Mouse (Mus musculus): Measurements from ENCODE around the gene Syce2. TPM values are rescaled to one million over a fixed set of nuclear protein-coding genes. Genes with fewer than 3 reads are reported as not detected.
A peak's percentile ranks its signal among the peaks of the same experiment; 100 is the strongest.
"Not testable (repeated sequence)": the region's sequence is repeated elsewhere in the genome, so short reads cannot be mapped to it uniquely, and the experiment has no call there.

Syce2 gene
- total RNA-seq (2021): 1 to 10 TPM; 2.2 to 3.7 TPM
- long read RNA-seq, experiment 1, partial matches to known transcripts: 2 of 3 reads
- long read RNA-seq, experiment 1, other reads (novel, unspliced or antisense): 0 of 3 reads
- long read RNA-seq, experiment 2, partial matches to known transcripts: 0 of 3 reads
- long read RNA-seq, experiment 2, other reads (novel, unspliced or antisense): 1 of 3 reads

DNA sequence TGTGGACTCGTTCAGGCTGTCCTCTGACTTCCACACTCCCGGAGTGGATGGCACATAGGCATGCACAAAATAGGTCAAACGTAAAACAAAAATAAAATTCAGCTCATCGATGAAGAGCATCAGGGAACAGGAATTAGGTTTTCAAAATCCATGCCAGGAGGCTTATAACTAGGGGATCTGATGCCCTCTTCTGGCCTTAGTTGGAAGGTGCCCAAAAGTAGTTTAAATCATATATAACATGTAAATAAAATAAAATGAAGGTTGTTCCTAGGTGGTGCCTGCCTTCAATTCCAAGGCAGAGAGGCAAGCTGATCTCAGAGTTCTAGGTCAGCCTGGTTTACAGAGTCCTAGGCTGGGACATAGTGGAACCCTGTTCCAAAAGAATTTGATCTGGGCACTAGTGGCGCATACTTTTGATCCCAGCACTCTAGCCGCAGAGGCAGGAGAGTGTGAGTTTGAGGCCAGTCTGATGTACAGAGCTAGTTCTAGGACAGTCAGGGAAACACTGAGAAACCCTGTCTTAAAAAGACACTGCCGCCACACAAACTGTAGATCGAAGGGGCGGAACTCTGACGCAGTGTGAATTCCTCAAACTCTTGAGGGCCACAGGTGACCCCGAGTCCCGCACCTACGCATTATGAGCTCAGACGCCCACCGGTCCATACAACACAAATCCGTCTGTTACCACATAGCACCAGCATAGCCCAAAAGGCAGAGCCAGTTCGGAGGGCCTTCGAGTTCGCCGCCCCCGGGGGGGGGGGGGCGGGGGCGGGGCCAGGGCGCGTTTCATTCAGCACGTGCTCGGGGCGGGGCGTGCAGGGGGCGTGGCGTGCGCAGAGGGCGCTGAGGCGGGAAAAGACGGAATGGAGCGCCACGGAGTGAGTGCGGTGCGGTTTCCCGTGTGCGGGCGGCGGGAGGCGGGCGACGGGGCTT lies at the start of gene Syce2:
Gene Syce2 (plus strand): TSS at position 736 of the 933 bp plus-strand sequence.
- peak; percentile 78 to 86 for DNase-seq
- intact Hi-C loops (cut with DNase I): no loop called here

DNA sequence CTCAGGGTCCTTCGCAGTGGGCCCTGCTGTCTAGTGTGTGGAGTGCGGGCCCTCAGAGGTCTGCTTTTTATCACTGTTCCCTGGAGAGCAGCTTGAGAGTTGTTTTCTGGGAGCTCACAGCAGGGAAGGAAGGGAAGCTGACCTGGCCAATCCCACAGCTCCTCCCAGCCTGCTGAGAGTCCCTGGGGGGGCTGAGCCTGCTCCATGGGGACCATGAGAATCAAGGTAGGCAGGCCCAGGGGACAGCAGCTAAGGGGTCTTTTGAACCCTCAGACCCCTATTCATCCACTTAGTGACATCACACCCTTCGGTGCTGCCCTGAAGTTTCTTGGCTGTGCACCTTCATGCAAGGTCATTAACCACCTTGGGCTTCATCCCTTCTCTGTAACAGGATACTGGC lies 49.2 kb upstream of the Syce2 start, which contains the start of gene Dand5:
Gene Dand5 (minus strand): TSS at position 101 of the 400 bp plus-strand sequence.
- DNase-seq: no peak
- intact Hi-C loops (cut with DNase I): loop anchor here (10.0 kb wide), 1 partner anchor 558 kb away; no protein-coding TSS in a partner anchor

DNA sequence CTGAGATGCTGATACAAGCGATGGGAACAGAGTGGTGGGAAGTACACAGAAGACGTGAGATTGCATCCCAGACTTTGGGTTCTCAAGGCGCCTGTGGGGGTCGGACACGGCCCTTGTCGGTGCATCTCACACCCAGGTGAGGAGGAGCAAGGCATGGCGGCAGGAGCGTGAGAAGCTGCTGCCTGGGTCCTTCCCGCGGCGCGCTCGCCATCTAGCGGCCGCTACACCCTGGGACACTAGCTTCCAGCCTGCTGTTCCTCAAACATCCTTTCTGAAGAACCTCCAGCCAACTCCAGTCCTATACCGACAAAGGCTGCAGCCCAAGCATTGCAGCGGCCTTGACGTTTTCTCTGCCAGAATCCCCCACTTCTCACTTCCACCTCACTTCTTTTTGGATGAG lies 48.3 kb upstream of the Syce2 start:
- intact Hi-C loops (cut with DNase I): loop anchor here (10.0 kb wide), 1 partner anchor 559 kb away; no protein-coding TSS in a partner anchor

GRCm38 (mm10) chr8:84825636-84826035 lies 46.3 kb upstream of the Syce2 start:
- no peak for DNase-seq
- intact Hi-C loops (cut with DNase I): loop anchor here (10.0 kb wide), 1 partner anchor 561 kb away; no protein-coding TSS in a partner anchor

More for the DNA sequence above, 48.3 kb upstream of the Syce2 start:
- DNase-seq: peak; percentile 72 to 73

GRCm38 (mm10) chr8:84826518-84826917 lies 45.4 kb upstream of the Syce2 start:
- not testable (repeated sequence) for DNase-seq
- intact Hi-C loops (cut with DNase I): loop anchor here (10.0 kb wide), 1 partner anchor 562 kb away; no protein-coding TSS in a partner anchor

- peak in 1 of 2 experiments; percentile 47 for DNase-seq
- intact Hi-C loops (cut with DNase I): loop anchor here (10.0 kb wide), 1 partner anchor 817 kb away; the partner anchor contains the start of gene 2210011C24Rik
These were observed 40.4 kb upstream of the Syce2 start, which contains the start of gene Gadd45gip1 for GRCm38 (mm10) chr8:84831490-84831889. TSS of gene Gadd45gip1 (plus strand) at chr8:84831522.

- peak; percentile 87 to 89 for DNase-seq
- intact Hi-C loops (cut with DNase I): loop anchor here (10.0 kb wide), 1 partner anchor 817 kb away; the partner anchor contains the start of gene 2210011C24Rik
These were observed 39.7 kb upstream of the Syce2 start for GRCm38 (mm10) chr8:84832034-84832717.

DNA sequence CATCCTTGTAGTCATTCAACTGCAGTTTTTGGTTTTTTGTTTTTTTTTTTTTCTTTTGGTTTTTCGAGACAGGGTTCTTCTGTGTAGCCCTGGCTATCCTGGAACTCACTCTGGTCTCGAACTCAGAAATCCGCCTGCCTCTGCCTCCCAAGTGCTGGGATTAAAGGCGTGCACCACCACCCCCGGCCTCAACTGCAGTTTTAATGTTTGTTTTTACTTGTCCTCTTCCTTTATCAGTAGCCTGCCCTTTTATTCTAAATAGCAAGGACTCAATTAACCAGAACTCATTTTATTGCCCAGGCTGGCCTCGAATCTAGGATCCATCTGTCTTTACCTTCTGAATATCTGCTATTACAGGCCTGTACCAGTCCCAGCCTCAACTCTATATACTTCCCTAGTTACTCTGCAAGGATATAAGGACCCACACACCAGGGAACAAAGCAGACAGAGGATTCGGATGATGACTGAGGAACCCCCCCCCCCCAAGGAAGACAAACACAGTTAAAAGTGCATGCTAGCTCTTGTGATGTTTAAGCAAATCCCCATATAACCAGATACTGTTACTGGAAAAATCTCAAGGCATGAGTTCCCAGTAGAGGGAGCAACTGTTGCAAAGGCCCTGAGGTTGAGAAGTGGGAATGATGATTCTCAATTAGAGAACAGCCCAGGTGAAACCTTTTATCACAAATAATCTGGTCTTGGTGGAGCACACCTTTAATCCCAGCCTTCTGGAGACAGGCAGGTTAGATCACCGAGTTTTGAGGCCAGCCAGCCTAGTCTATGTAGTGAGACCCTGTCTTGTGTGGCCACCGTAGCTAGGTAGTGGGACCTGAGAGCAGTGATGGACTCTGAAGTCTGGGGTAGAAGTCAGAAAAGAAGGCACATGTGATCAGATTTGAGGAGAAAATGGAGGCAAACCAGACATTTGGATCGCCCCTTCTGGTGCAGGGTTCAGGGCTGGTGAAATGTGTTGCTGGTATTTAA lies 38.9 kb upstream of the Syce2 start:
- DNase-seq: no peak
- intact Hi-C loops (cut with DNase I): loop anchor here (10.0 kb wide), 1 partner anchor 818 kb away; the partner anchor contains the start of gene 2210011C24Rik

GRCm38 (mm10) chr8:84834002-84834865 lies 37.7 kb upstream of the Syce2 start:
- intact Hi-C loops (cut with DNase I): loop anchor here (10.0 kb wide), 1 partner anchor 819 kb away; the partner anchor contains the start of gene 2210011C24Rik

GRCm38 (mm10) chr8:84834866-84835855 lies 36.8 kb upstream of the Syce2 start:
- intact Hi-C loops (cut with DNase I): loop anchor here (10.0 kb wide), 1 partner anchor 820 kb away; the partner anchor contains the start of gene 2210011C24Rik
- peak; percentile 56 to 58 for DNase-seq

More at GRCm38 (mm10) chr8:84834002-84834865, 37.7 kb upstream of the Syce2 start:
- no peak for DNase-seq

GRCm38 (mm10) chr8:84837149-84837911 lies 34.6 kb upstream of the Syce2 start:
- intact Hi-C loops (cut with DNase I): loop anchor here (10.0 kb wide), 1 partner anchor 823 kb away; the partner anchor contains the start of gene 2210011C24Rik
- no peak for DNase-seq

DNA sequence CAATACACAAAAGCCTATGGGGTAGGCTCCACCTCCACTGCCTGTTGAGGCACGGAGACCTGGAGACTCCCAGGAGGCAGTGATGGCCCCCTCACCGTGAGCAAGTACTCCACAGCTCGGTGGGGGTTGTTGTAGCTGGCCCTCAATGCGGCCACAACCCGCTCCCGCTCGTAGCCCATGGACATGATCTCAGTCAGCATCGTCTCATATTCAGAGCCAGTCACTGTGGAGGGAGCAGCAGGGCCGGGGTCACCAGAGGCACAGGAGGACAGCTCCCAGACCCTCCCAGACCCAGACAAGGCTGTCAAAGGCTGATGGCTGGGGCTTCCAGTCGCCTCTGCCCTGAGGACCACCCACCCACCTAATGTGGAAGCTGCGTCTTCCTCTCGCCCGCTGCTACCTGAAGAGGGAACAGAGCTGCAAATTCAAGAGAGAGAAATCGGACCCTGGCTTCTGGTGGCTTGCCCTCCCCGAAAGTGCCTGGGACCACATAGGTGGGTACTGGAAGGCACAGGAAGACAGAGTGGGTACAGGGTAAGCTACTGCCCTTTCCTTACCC lies 33.9 kb upstream of the Syce2 start:
- no peak for DNase-seq
- intact Hi-C loops (cut with DNase I): loop anchor here (10.0 kb wide), 1 partner anchor 823 kb away; the partner anchor contains the start of gene 2210011C24Rik

- no peak for DNase-seq
- intact Hi-C loops (cut with DNase I): loop anchor here (10.0 kb wide), 1 partner anchor 824 kb away; the partner anchor contains the start of gene 2210011C24Rik
These were observed 33.4 kb upstream of the Syce2 start for GRCm38 (mm10) chr8:84838513-84838912.

DNA sequence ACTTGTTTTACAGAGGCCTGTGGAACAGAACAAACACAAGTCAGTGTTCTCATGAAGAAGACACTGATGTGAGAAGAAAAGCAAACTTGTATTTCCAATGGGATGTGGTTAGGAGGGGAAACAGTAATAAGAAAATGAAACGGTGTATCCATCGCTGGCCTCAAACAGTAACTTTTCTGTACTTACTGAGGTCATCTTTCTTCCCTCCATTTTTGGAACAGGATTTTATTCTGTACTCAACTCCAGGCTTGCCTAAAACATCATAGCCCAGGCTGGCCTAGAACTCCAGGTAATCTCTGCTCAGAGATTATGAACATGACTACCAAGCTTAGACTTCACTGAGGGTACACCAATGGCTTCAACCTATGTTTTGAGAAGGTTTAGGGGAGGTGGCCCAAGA lies 32.5 kb upstream of the Syce2 start:
- intact Hi-C loops (cut with DNase I): loop anchor here (10.0 kb wide), 1 partner anchor 825 kb away; the partner anchor contains the start of gene 2210011C24Rik
- no peak for DNase-seq

GRCm38 (mm10) chr8:84839875-84840247 lies 32.0 kb upstream of the Syce2 start:
- intact Hi-C loops (cut with DNase I): loop anchor here (10.0 kb wide), 1 partner anchor 825 kb away; the partner anchor contains the start of gene 2210011C24Rik
- no peak for DNase-seq
